Mouse (Mus musculus) adrenal gland, adult 18-20 months (tissue): ENCODE data around the gene Mapk8ip2. TPM values are rescaled to one million over a fixed set of nuclear protein-coding genes. Genes with fewer than 3 reads are reported as not detected.

Source experiments
- DNase-seq, 2 experiments: peaks; one replicate each; pipeline ENCODE4 v3.0.0; 2021 to 2022; ENCODE audit warnings: low spot score in 2 of 2
- total RNA-seq, 2 experiments: library from RNA; stranded (reverse); gene quantifications; 1 replicate in 1 of 2; 2 replicates in 1 of 2; pipeline ENCODE4 v1.2.3; 2021

Gene Mapk8ip2
- total RNA-seq, 2 experiments from 2014 or later: 8.1 to 10.9 TPM

GRCm38 (mm10) chr15:89442486-89443070 lies 11.1 kb upstream of the Mapk8ip2 start:
- no peak for DNase-seq

GRCm38 (mm10) chr15:89452906-89453864 lies 528 bp upstream of the Mapk8ip2 start:
- peak; percentile 63 to 67 for DNase-seq

- DNase-seq: no peak
Measured at GRCm38 (mm10) chr15:89454857-89455256, 1.1 kb downstream of the Mapk8ip2 start.

GRCm38 (mm10) chr15:89455642-89456041 lies 1.9 kb downstream of the Mapk8ip2 start:
- DNase-seq: no peak

GRCm38 (mm10) chr15:89458942-89459341 lies 5.2 kb downstream of the Mapk8ip2 start:
- no peak for DNase-seq

GRCm38 (mm10) chr15:89459821-89460220 lies 6.1 kb downstream of the Mapk8ip2 start:
- no peak for DNase-seq

GRCm38 (mm10) chr15:89460298-89460697 lies 6.6 kb downstream of the Mapk8ip2 start:
- no peak for DNase-seq

- no peak for DNase-seq
Measured at GRCm38 (mm10) chr15:89461321-89461720, 7.6 kb downstream of the Mapk8ip2 start.

- no peak for DNase-seq
Measured at GRCm38 (mm10) chr15:89462176-89462575, 8.5 kb downstream of the Mapk8ip2 start.

- DNase-seq: no peak
Measured at GRCm38 (mm10) chr15:89463334-89464235, 9.9 kb downstream of the Mapk8ip2 start.

- DNase-seq: no peak
Measured at GRCm38 (mm10) chr15:89465052-89465451, 11.3 kb downstream of the Mapk8ip2 start.

GRCm38 (mm10) chr15:89468577-89468976 lies 14.9 kb downstream of the Mapk8ip2 start:
- DNase-seq: no peak

- no peak for DNase-seq
Measured at GRCm38 (mm10) chr15:89471476-89471875, 17.8 kb downstream of the Mapk8ip2 start.

GRCm38 (mm10) chr15:89473370-89473769 lies 19.7 kb downstream of the Mapk8ip2 start:
- no peak for DNase-seq

- no peak for DNase-seq
Measured at GRCm38 (mm10) chr15:89473921-89474320, 20.2 kb downstream of the Mapk8ip2 start.

GRCm38 (mm10) chr15:89474596-89475292 lies 21.0 kb downstream of the Mapk8ip2 start:
- DNase-seq: no peak

GRCm38 (mm10) chr15:89475293-89475600 lies 21.5 kb downstream of the Mapk8ip2 start:
- DNase-seq: no peak

- peak; percentile 88 to 90 for DNase-seq
Measured at GRCm38 (mm10) chr15:89475611-89476474, 22.1 kb downstream of the Mapk8ip2 start.

GRCm38 (mm10) chr15:89476475-89476815 lies 22.7 kb downstream of the Mapk8ip2 start:
- DNase-seq: no peak

- DNase-seq: no peak
Measured at GRCm38 (mm10) chr15:89477091-89477491, 23.4 kb downstream of the Mapk8ip2 start, which contains the start of gene Arsa. Arsa (minus strand) TSS chr15:89477425.
